Mouse (Mus musculus): ENCODE data around the gene Nudt17. TPM values are rescaled to one million over a fixed set of nuclear protein-coding genes. Genes with fewer than 3 reads are reported as not detected.

The Nudt17 gene
- polyA plus RNA-seq, 1 experiment = 4.5 TPM

GRCm38 (mm10) chr3:96684822-96685156 is 23.6 kb downstream of the Nudt17 start:
- WGBS = 28% methylated on average over 28 of the region's 28 CpGs
- no peaks in the 10 kb centered on the region for H3K4me1 ChIP-seq (ENCODE audit: control insufficient read depth, insufficient read depth, insufficient read length)

GRCm38 (mm10) chr3:96684151-96684821 is 24.1 kb downstream of the Nudt17 start:
- Histone ChIP-seq H3K4me1 (ENCODE audit: control insufficient read depth, insufficient read depth, insufficient read length) (no peaks in the 10 kb centered on the region), H3K36me3 (ENCODE audit: control insufficient read depth, insufficient read depth, low read length) (no peaks in the 10 kb centered on the region), H3K27me3 (ENCODE audit: control insufficient read depth, insufficient read depth, low read length) (peaks cover 11% of the 10 kb centered on the region), H3K4me3 (ENCODE audit: extremely low read depth, insufficient read depth, insufficient read length) (no peak overlapping the region), H3K27ac (ENCODE audit: insufficient read depth, low read length) (no peak overlapping the region)
- 66% methylated on average over 17 of the region's 17 CpGs for WGBS
- DNase-seq (ENCODE audit: low read depth in 1 of 2, low spot score in 2 of 2) = no peak
- TF ChIP-seq CTCF (IDR thresholded peaks at IDR 0.05; ENCODE audit: extremely low read depth, insufficient read depth, insufficient read length, insufficient replicate concordance) (no peak), POLR2A (IDR thresholded peaks at IDR 0.05; ENCODE audit: low read depth, low read length) (no peak)

More at GRCm38 (mm10) chr3:96684822-96685156, 23.6 kb downstream of the Nudt17 start:
- Histone ChIP-seq H3K27me3 (ENCODE audit: control insufficient read depth, insufficient read depth, low read length) (peaks cover 11% of the 10 kb centered on the region), H3K27ac (ENCODE audit: insufficient read depth, low read length) (no peak overlapping the region), H3K4me3 (ENCODE audit: extremely low read depth, insufficient read depth, insufficient read length) (no peak overlapping the region), H3K36me3 (ENCODE audit: control insufficient read depth, insufficient read depth, low read length) (no peaks in the 10 kb centered on the region)
- DNase-seq (ENCODE audit: low read depth in 1 of 2, low spot score in 2 of 2) = no peak
- no peak for TF ChIP-seq POLR2A (IDR thresholded peaks at IDR 0.05; ENCODE audit: low read depth, low read length)
- no peak for TF ChIP-seq CTCF (IDR thresholded peaks at IDR 0.05; ENCODE audit: extremely low read depth, insufficient read depth, insufficient read length, insufficient replicate concordance)

GRCm38 (mm10) chr3:96683496-96683895 is 24.9 kb downstream of the Nudt17 start:
- Histone ChIP-seq H3K27me3 (ENCODE audit: control insufficient read depth, insufficient read depth, low read length) (peaks cover 11% of the 10 kb centered on the region), H3K27ac (ENCODE audit: insufficient read depth, low read length) (no peak overlapping the region), H3K36me3 (ENCODE audit: control insufficient read depth, insufficient read depth, low read length) (no peaks in the 10 kb centered on the region), H3K4me1 (ENCODE audit: control insufficient read depth, insufficient read depth, insufficient read length) (no peaks in the 10 kb centered on the region), H3K4me3 (ENCODE audit: extremely low read depth, insufficient read depth, insufficient read length) (no peak overlapping the region)
- 87% methylated on average over 3 of the region's 3 CpGs for WGBS
- DNase-seq (ENCODE audit: low read depth in 1 of 2, low spot score in 2 of 2) = no peak
- TF ChIP-seq POLR2A (IDR thresholded peaks at IDR 0.05; ENCODE audit: low read depth, low read length) (no peak), CTCF (IDR thresholded peaks at IDR 0.05; ENCODE audit: extremely low read depth, insufficient read depth, insufficient read length, insufficient replicate concordance) (no peak)

GRCm38 (mm10) chr3:96680269-96680956 is 27.9 kb downstream of the Nudt17 start:
- DNase-seq (ENCODE audit: low read depth in 1 of 2, low spot score in 2 of 2) = no peak
- H3K4me1 ChIP-seq (ENCODE audit: control insufficient read depth, insufficient read depth, insufficient read length) = no peaks in the 10 kb centered on the region
- no peaks in the 10 kb centered on the region for H3K36me3 ChIP-seq (ENCODE audit: control insufficient read depth, insufficient read depth, low read length)
- no peak overlapping the region for H3K4me3 ChIP-seq (ENCODE audit: extremely low read depth, insufficient read depth, insufficient read length)
- H3K27ac ChIP-seq (ENCODE audit: insufficient read depth, low read length) = no peak overlapping the region
- 50% methylated on average over 12 of the region's 12 CpGs for WGBS
- TF ChIP-seq POLR2A (IDR thresholded peaks at IDR 0.05; ENCODE audit: low read depth, low read length) (no peak), CTCF (IDR thresholded peaks at IDR 0.05; ENCODE audit: extremely low read depth, insufficient read depth, insufficient read length, insufficient replicate concordance) (no peak)
- peaks cover 9% of the 10 kb centered on the region for H3K27me3 ChIP-seq (ENCODE audit: control insufficient read depth, insufficient read depth, low read length)

- TF ChIP-seq CTCF (IDR thresholded peaks at IDR 0.05; ENCODE audit: extremely low read depth, insufficient read depth, insufficient read length, insufficient replicate concordance) (no peak), POLR2A (IDR thresholded peaks at IDR 0.05; ENCODE audit: low read depth, low read length) (no peak)
- H3K4me3 ChIP-seq (ENCODE audit: extremely low read depth, insufficient read depth, insufficient read length) = no peak overlapping the region
Measured at GRCm38 (mm10) chr3:96679159-96679674, 29.1 kb downstream of the Nudt17 start.

GRCm38 (mm10) chr3:96678456-96678855 is 29.9 kb downstream of the Nudt17 start:
- Histone ChIP-seq H3K4me3 (ENCODE audit: extremely low read depth, insufficient read depth, insufficient read length) (no peak overlapping the region), H3K4me1 (ENCODE audit: control insufficient read depth, insufficient read depth, insufficient read length) (no peaks in the 10 kb centered on the region), H3K36me3 (ENCODE audit: control insufficient read depth, insufficient read depth, low read length) (no peaks in the 10 kb centered on the region), H3K27ac (ENCODE audit: insufficient read depth, low read length) (no peak overlapping the region), H3K27me3 (ENCODE audit: control insufficient read depth, insufficient read depth, low read length) (no peaks in the 10 kb centered on the region)
- 80% methylated on average over 7 of the region's 7 CpGs for WGBS
- no peak for DNase-seq (ENCODE audit: low read depth in 1 of 2, low spot score in 2 of 2)
- TF ChIP-seq CTCF (IDR thresholded peaks at IDR 0.05; ENCODE audit: extremely low read depth, insufficient read depth, insufficient read length, insufficient replicate concordance) = no peak
- no peak for TF ChIP-seq POLR2A (IDR thresholded peaks at IDR 0.05; ENCODE audit: low read depth, low read length)

More at GRCm38 (mm10) chr3:96679159-96679674, 29.1 kb downstream of the Nudt17 start:
- H3K27me3 ChIP-seq (ENCODE audit: control insufficient read depth, insufficient read depth, low read length) = no peaks in the 10 kb centered on the region
- no peaks in the 10 kb centered on the region for H3K4me1 ChIP-seq (ENCODE audit: control insufficient read depth, insufficient read depth, insufficient read length)
- 60% methylated on average over 5 of the region's 5 CpGs for WGBS
- no peaks in the 10 kb centered on the region for H3K36me3 ChIP-seq (ENCODE audit: control insufficient read depth, insufficient read depth, low read length)
- no peak overlapping the region for H3K27ac ChIP-seq (ENCODE audit: insufficient read depth, low read length)
- DNase-seq (ENCODE audit: low read depth in 1 of 2, low spot score in 2 of 2) = no peak

GRCm38 (mm10) chr3:96675690-96676089 is 32.7 kb downstream of the Nudt17 start:
- Histone ChIP-seq H3K4me3 (ENCODE audit: extremely low read depth, insufficient read depth, insufficient read length) (no peak overlapping the region), H3K27me3 (ENCODE audit: control insufficient read depth, insufficient read depth, low read length) (no peaks in the 10 kb centered on the region), H3K27ac (ENCODE audit: insufficient read depth, low read length) (no peak overlapping the region), H3K4me1 (ENCODE audit: control insufficient read depth, insufficient read depth, insufficient read length) (no peaks in the 10 kb centered on the region; the same call in 1 of the 2 replicates), H3K36me3 (ENCODE audit: control insufficient read depth, insufficient read depth, low read length) (no peaks in the 10 kb centered on the region)
- TF ChIP-seq POLR2A (IDR thresholded peaks at IDR 0.05; ENCODE audit: low read depth, low read length) (no peak), CTCF (IDR thresholded peaks at IDR 0.05; ENCODE audit: extremely low read depth, insufficient read depth, insufficient read length, insufficient replicate concordance) (no peak)
- WGBS = 90% methylated on average over 3 of the region's 3 CpGs
- DNase-seq (ENCODE audit: low read depth in 1 of 2, low spot score in 2 of 2) = no peak
